Mouse (Mus musculus) hindbrain, embryonic 11.5 days (tissue): Measurements from ENCODE around the gene Ttc39b. TPM values are rescaled to one million over a fixed set of nuclear protein-coding genes. Genes with fewer than 3 reads are reported as not detected.

Experiments
- ATAC-seq: fragments of 200-750 bp; cut with Nextera tagmentation; 2 replicates; pipeline ENCODE4 v1.8.0; 2017; ENCODE audit warnings: mild to moderate bottlenecking, moderate TSS enrichment, moderate library complexity; ENCODE audit not compliant: low FRiP score
- DNase-seq: peaks from one replicate; pipeline ENCODE4 v3.0.0-alpha.2; 2015; ENCODE audit warnings: low spot score
- H3K27ac ChIP-seq: fragments of 300-500 bp; sonication (generic); 2 replicates; pipeline ENCODE4 v1.5.1; 2014; ENCODE audit warnings: mild to moderate bottlenecking, low read depth, low read length
- H3K27me3 ChIP-seq: fragments of 300-500 bp; sonication (generic); 2 replicates; pipeline ENCODE4 v1.6.1; 2014; ENCODE audit warnings: mild to moderate bottlenecking, low read length, moderate library complexity, mixed read lengths; ENCODE audit not compliant: control insufficient read depth, insufficient read depth
- H3K36me3 ChIP-seq: fragments of 300-500 bp; sonication (generic); 2 replicates; pipeline ENCODE4 v1.6.1; 2014; ENCODE audit warnings: mild to moderate bottlenecking, low read length, moderate library complexity, mixed read lengths; ENCODE audit not compliant: control insufficient read depth, insufficient read depth
- H3K4me1 ChIP-seq: fragments of 300-500 bp; sonication (generic); replicated peaks from 2 replicates; pipeline ENCODE4 v1.6.1; 2014; ENCODE audit warnings: low read length, mixed read lengths; ENCODE audit not compliant: control insufficient read depth, insufficient read depth
- H3K4me2 ChIP-seq: fragments of 300-500 bp; sonication (generic); replicated peaks from 2 replicates; pipeline ENCODE4 v1.6.1; 2014; ENCODE audit warnings: mild to moderate bottlenecking, low read depth, low read length
- H3K4me3 ChIP-seq: fragments of 300-500 bp; sonication (generic); 2 replicates; pipeline ENCODE4 v1.5.1; 2014; ENCODE audit warnings: low read depth, low read length
- H3K9ac ChIP-seq: fragments of 300-500 bp; sonication (generic); 2 replicates; pipeline ENCODE4 v1.6.1; 2014; ENCODE audit warnings: low read depth, low read length
- H3K9me3 ChIP-seq: fragments of 300-500 bp; sonication (generic); 2 replicates; pipeline ENCODE4 v1.6.1; 2016; ENCODE audit warnings: low read length; ENCODE audit not compliant: control insufficient read depth
- WGBS: fragments of 180-500 bp; shearing (Covaris S2); extraction: QIAGEN DNeasy Blood & Tissue Kit; methylation state at CpG from one replicate; pipeline ENCODE4 v1.1.7; 2014; 5-methylcytosine and 5-hydroxymethylcytosine counted together
- polyA plus RNA-seq: library from polyadenylated mRNA; unstranded; fragments of >200 nt; fragmentation: Nextera tagmentation; extraction: Ambion mirVana; gene quantifications from 2 replicates; pipeline ENCODE4 v1.2.1, GENCODE M21; 2014

The Ttc39b gene
- polyA plus RNA-seq, 1 experiment from 2014 or later: 2.9 TPM

DNA sequence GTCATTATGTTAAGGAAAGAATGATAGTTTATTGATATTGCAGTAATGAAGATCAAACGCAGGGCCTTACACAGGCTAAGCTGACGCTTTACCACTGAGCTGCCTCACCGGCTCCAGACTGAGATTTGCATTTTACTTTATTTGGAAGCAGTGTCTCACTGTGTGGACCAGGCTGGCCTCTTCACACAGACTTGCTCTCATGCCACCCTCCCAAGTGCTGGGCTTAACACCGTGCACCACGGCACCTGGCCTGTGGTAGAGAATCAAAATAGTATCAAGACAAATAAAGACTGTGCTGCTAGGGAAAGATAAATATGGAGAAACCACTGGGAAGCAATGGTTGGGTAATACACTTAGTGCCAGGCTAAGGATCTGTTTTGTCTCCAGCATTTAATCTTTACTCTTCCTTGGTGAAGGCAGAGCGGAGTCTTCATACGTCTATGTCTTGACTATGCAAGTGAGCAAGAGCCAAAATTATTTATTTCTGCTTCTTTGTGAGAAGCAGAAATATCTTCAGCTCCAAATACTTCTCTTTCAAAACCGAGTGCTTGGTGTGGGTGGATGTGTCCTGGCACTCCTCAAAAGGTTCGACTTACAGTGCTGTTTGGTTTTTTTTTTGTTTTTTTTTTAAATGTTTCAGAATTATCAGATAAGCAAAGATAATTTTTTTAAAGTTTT, 19.2 kb upstream of the Ttc39b start:
- DNase-seq (no peak), ATAC-seq (no peak)
- Histone ChIP-seq H3K4me2 (no peak overlapping the region), H3K27me3 (no peaks in the 10 kb centered on the region), H3K36me3 (no peaks in the 10 kb centered on the region), H3K4me1 (no peaks in the 10 kb centered on the region), H3K27ac (no peak overlapping the region), H3K9me3 (no peaks in the 10 kb centered on the region), H3K4me3 (no peak overlapping the region), H3K9ac (no peak overlapping the region)
- WGBS: 90% methylated on average over 9 of the region's 9 CpGs

GRCm38 (mm10) chr4:83342268-83342970, 18.4 kb upstream of the Ttc39b start:
- no peaks in the 10 kb centered on the region for H3K9me3 ChIP-seq
- no peak for ATAC-seq
- DNase-seq: no peak
- no peak overlapping the region for H3K4me3 ChIP-seq
- H3K9ac ChIP-seq: no peak overlapping the region
- no peak overlapping the region for H3K4me2 ChIP-seq
- no peak overlapping the region for H3K27ac ChIP-seq
- H3K36me3 ChIP-seq: no peaks in the 10 kb centered on the region
- no peaks in the 10 kb centered on the region for H3K4me1 ChIP-seq
- WGBS: 59% methylated on average over 14 of the region's 14 CpGs
- no peaks in the 10 kb centered on the region for H3K27me3 ChIP-seq

GRCm38 (mm10) chr4:83339393-83339792, 15.3 kb upstream of the Ttc39b start:
- DNase-seq (no peak), ATAC-seq (no peak)
- Histone ChIP-seq H3K4me1 (no peaks in the 10 kb centered on the region), H3K9ac (no peak overlapping the region), H3K4me2 (no peak overlapping the region), H3K36me3 (no peaks in the 10 kb centered on the region), H3K4me3 (no peak overlapping the region), H3K27me3 (no peaks in the 10 kb centered on the region), H3K9me3 (no peaks in the 10 kb centered on the region), H3K27ac (no peak overlapping the region)
- WGBS: 93% methylated on average over 1 of the region's 1 CpGs

GRCm38 (mm10) chr4:83337717-83338116, 13.7 kb upstream of the Ttc39b start:
- no peak for ATAC-seq
- Histone ChIP-seq H3K4me1 (no peaks in the 10 kb centered on the region), H3K27ac (no peak overlapping the region), H3K4me3 (no peak overlapping the region), H3K9ac (no peak overlapping the region), H3K36me3 (no peaks in the 10 kb centered on the region), H3K9me3 (no peaks in the 10 kb centered on the region), H3K4me2 (no peak overlapping the region), H3K27me3 (no peaks in the 10 kb centered on the region)
- no peak for DNase-seq
- WGBS: 71% methylated on average over 3 of the region's 3 CpGs

- 71% methylated on average over 4 of the region's 4 CpGs for WGBS
- Histone ChIP-seq H3K36me3 (no peaks in the 10 kb centered on the region), H3K27me3 (no peaks in the 10 kb centered on the region), H3K4me1 (no peaks in the 10 kb centered on the region), H3K9ac (no peak overlapping the region), H3K4me2 (no peak overlapping the region), H3K27ac (no peak overlapping the region), H3K4me3 (no peak overlapping the region), H3K9me3 (no peaks in the 10 kb centered on the region)
- DNase-seq (no peak), ATAC-seq (no peak)
Observed at GRCm38 (mm10) chr4:83330369-83330768, 6.3 kb upstream of the Ttc39b start.

- Histone ChIP-seq H3K4me1 (no peaks in the 10 kb centered on the region), H3K4me3 (no peak overlapping the region), H3K36me3 (no peaks in the 10 kb centered on the region), H3K9ac (no peak overlapping the region), H3K27ac (no peak overlapping the region), H3K4me2 (no peak overlapping the region), H3K9me3 (no peaks in the 10 kb centered on the region), H3K27me3 (no peaks in the 10 kb centered on the region)
- DNase-seq: no peak
- ATAC-seq: no peak
- WGBS: 55% methylated on average over 4 of the region's 4 CpGs
Observed at GRCm38 (mm10) chr4:83329615-83330014, 5.6 kb upstream of the Ttc39b start.

DNA sequence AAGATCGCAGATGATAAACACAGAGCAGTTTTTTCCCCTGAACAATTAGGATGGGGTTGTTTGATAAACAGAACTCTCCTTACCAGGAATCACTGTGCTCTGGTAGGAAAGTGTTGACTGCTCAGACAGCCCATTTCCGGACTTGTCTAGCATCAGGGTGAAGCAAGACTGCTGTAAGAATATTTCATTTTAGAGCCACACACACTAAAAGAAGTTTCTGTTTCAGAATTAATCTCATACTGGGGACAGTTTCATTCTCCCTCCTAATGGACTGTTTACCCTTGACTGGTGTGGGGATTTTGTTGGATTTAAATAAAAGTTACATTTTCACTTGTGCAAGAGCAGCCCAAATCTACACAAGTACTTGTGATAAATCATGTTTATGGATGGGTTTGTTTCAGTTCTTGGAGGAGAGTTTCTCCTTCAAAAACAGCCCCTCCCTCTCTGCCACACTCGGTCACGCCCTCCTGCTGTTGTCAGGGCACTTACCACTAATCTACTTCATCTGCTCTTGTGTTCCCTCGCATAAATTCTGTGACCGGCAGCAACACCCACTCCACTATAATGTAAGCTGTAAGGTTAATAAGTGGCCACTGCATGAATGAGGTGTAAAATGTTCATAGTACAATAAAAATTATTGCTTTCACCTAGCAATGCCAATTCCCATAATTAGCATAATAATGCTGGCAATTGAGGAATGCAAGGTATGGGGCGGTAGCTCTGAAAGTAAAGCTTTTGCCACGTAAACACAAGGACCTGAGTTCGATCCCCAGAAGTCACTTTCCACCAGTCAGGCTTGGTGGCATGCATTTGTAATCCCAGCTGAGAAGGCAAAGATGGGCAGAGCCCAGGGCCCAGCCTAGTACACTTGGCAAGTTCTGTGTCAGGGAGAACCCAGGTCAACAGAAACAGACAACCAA, 4.2 kb upstream of the Ttc39b start:
- Histone ChIP-seq H3K9me3 (no peaks in the 10 kb centered on the region), H3K4me1 (no peaks in the 10 kb centered on the region), H3K36me3 (no peaks in the 10 kb centered on the region), H3K27me3 (no peaks in the 10 kb centered on the region), H3K9ac (no peak overlapping the region), H3K4me3 (no peak overlapping the region), H3K4me2 (no peak overlapping the region), H3K27ac (no peak overlapping the region)
- DNase-seq (no peak), ATAC-seq (no peak)
- 59% methylated on average over 9 of the region's 9 CpGs for WGBS

DNA sequence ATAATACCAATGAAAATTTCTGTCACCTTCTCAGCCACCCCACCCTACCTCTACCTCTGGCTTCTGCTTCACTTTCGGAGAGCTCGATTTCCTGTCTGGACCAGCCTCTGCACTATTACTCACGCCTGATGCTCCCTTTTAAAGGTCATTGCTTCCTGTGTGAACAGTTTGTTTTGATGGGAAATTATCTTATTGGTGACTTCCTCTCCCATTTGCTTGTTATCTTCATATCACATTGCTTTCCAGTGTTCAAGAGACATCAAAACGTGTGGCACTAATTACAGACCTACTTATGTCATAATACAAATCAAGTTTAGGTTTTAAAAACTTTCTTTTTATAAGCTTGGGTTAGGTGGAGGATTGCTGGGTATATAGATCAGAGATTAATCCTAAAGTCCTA, 3.5 kb upstream of the Ttc39b start:
- Histone ChIP-seq H3K9me3 (no peaks in the 10 kb centered on the region), H3K4me3 (no peak overlapping the region), H3K27me3 (0 out of 2 replicates have a peak, but pooled peaks cover 3% of the 10 kb centered on the region), H3K36me3 (no peaks in the 10 kb centered on the region), H3K4me1 (no peaks in the 10 kb centered on the region), H3K9ac (no peak overlapping the region), H3K4me2 (no peak overlapping the region), H3K27ac (no peak overlapping the region)
- WGBS: 73% methylated on average over 4 of the region's 4 CpGs
- DNase-seq (no peak), ATAC-seq (no peak)
